Mouse (Mus musculus): ENCODE data around the gene Senp5.

DNA sequence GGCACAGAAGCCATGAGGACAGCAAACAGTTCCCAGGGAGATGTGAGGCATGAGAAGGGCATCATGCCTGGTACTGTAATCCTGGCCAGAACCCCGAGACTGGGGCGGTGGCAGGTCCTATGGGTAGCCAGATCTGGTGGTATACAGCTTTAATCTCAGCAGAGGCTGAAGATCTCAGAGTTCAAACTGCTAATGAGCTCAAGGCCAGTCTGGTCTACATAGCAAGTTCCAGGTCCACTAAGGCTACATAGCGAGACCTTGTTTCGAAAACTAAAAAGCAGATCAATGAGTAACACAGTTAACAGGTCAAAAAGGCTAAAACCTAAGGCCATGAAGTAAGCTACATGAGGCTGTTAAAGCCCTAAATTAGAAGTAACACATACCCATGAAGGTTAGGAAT, 9.9 kb downstream of the Senp5 start:
- TF ChIP-seq CTCF (IDR thresholded peaks at IDR 0.05; ENCODE audit: low read depth, low read length) (no peak), POLR2A (IDR thresholded peaks at IDR 0.05; ENCODE audit: borderline replicate concordance, low read depth, low read length) (no peak)
